Mouse (Mus musculus): ENCODE results near the gene Folh1.
"Not testable (repeated sequence)": the region's sequence is repeated elsewhere in the genome, so short reads cannot be mapped to it uniquely, and the experiment has no call there.

Folh1 gene

DNA sequence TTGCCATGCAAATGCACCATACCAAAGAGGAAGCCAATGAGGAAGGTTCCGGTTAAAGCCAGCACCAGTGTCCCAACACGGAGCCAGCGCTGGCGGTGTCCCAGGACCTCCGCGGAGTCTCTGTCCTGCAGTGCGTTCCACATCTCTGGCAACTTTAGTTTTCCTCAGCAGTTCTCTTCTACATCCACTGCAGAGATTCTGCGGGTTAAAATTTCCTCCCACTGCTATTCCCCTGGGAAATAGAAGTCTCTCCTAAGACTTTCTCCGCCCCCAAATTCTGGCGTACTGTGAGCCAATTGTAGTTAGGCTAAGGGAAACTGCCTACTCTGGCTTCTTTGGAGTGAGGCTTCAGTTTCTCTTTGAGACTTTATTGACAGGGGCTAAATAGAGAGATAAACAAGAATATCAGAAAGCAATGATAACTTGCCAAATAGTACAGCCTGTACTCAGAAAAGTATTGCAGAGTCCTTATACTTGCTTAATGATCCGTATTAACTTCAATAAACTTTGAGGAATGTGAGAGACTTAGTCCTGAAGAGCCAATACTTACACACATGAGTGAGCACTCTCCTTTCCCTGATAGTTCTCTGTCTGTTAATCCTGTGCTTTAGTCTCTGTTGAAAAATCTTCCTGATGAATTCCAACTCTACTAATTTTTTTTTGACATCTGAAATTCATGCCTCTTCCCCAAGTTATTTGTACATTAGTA is at the start of gene Folh1:
TSS of gene Folh1 (minus strand) at position 327 of the 709 bp plus-strand sequence.
- DNase-seq: no peak

- no peak for DNase-seq
Observed at GRCm38 (mm10) chr7:86816466-86816865, 40.7 kb upstream of the Folh1 start.

DNA sequence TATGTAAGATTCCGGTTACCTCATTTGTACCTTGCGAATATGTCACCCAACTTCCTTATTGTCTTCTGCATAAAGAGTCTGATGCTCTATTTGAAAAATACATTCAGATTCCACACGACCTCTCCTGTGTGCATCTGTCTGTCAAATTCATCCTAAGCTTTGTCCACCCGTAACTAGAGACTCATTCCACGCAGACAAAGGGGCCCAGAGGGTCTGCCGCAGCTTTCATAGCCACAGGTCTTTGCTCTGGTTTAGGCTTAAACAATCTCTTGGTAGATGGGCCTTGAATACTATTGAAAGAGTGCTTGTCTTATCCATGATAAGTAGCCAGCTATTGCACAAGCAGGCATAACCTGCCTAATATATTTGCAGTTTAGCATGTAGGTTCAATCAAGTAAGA is 40.0 kb upstream of the Folh1 start:
- DNase-seq: not testable (repeated sequence)

DNA sequence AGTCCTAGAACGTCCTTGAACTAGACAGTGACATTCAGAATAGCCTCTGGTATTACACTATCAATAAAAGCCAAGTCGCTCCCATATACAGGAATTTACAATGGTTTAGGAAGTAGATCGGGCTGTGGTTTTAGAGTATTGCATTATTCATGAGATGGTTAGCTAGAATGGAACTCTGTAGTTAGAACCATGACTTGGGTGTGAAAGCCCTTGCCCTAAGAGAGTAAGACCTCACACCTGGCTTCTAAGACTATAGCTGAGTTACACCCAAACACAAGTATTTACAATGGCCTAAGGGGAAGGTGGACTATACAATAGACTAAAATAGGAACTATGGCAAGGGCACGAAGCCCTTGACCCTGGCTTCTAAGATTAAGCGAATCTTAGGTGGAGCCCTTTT is 39.5 kb upstream of the Folh1 start:
- DNase-seq: not testable (repeated sequence)

DNA sequence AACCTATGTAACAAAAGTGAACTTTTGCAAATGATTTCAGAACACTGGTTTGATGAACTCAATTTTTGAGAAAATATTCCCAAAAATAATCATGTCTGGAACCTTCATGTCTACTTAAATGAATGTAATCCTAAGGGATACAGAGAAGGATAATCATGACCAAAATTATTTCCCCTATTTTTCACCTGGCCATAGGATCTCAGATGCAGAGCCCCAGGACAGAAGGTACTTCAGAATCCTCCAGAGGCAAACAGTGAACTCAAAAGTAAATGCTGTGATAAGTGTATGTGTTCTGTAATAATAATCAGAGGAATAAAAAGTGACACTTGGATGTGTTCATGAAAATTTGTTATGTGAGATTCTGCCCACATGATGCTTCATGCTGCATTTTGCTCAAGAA is 19.0 kb upstream of the Folh1 start, which contains the start of gene Vmn2r77:
TSS of gene Vmn2r77 (plus strand) at position 301 of the 400 bp plus-strand sequence.
- DNase-seq: no peak

DNA sequence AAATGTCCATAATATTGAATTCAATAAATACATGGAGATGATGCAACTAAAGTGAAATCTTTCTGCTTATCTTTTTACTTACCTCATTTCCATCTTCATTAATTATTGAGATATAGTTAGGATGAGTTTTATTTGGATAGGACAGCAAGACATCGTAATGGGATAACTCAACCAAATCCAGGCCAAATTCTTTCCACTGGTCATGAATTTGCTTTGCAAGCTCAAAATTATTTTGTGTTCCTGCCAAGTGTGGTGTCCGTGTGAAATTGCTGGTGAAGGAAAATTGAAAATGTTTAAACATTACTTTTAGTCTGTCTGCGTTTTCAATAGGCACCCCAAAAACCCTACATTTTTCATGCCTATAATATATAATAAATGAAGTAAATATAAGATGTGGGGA is 4.1 kb downstream of the Folh1 start:
- DNase-seq: no peak

DNA sequence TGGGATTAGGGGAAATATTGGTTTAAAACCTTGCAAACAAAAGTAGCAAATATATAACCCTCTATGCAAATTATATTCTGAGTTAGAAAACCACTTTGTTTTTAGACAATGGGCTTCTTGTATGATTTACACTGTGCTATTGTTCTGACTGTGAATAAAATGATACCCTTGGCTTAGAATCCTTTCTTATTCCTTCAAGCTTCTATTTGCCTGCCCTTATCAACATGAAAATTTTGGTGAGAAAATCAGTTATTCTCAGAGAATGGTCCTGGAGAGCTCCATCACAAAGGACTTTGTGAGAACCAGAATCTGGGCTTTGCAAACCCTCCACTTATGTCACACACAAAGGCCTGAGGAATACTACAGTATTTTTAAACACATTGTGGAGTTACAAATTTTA is 11.1 kb downstream of the Folh1 start:
- DNase-seq: no peak

GRCm38 (mm10) chr7:86760751-86761150 is 15.0 kb downstream of the Folh1 start:
- DNase-seq: no peak

- no peak for DNase-seq
Observed at GRCm38 (mm10) chr7:86725013-86725412, 50.7 kb downstream of the Folh1 start.

DNA sequence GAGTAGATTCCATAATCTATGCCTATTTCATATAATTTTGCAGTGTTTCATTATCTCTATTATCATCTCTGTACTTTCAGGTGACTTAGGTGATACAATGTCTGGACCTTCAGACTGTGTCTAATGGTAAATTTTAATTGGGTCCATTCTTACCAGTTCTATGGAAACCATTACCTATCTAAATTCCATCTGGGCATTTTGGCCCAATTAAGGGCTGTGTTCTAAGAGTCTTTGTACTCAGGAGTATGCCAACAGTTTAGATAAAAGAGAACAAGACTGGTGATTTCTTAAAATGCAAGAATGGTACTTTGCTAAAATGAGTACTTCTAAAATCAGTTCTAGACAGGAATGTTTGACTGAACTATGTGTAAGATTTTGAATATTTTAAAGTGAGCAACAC is 87.7 kb downstream of the Folh1 start, which contains the start of gene Olfr292:
TSS of gene Olfr292 (plus strand) at position 301 of the 400 bp plus-strand sequence.
- no peak for DNase-seq
